Mouse (Mus musculus) R1 (cell line): Measurements from ENCODE around the gene Cc2d1b.

ENCODE experiments used
- DNase-seq: peaks from one replicate; pipeline ENCODE4 v3.0.0-alpha.2; 2018; ENCODE audit warnings: low read depth, low spot score

Gene Cc2d1b

DNA sequence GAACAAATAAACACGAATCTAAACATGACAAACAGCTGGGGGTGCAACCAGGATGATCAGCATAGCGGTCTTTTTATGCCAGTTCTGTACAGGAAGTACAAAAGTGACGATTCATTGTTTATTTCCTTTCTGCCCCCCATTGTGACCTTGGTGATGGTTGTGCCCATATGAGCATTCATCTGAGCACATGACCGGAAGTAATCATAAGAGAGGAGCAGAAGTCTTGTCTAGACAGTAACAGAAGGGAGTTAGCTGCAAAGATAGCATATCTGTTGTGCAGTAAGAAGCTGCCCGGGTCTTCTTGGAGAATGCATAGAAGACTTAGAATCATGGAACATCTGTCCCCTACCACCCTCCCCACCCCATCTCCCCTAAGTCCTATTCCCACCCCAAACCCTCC is 19.0 kb downstream of the Cc2d1b start:
- DNase-seq = no peak

DNA sequence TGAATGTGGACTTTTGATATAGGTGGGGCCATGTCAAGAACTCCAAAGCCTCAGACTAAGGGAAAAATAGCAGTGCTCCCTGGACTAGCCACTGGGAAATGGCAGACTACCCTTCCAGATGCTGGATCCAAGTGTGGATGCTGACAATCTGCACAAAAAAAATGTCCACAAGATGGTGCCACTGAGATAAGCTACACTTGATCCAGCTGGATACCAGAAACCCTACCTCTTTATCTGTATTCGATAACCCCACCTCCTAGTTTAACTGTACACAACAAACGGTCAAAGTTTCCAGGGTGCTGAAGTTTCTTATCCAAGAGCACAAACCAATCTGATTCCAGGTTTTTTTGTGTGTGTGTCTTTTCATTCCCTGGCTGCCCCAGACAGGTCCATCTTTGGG is 44.7 kb downstream of the Cc2d1b start:
- peak; percentile 86 for DNase-seq
